Mouse (Mus musculus) intestine, embryonic 15.5 days (tissue): Measurements from ENCODE around the gene Jhy. TPM values are rescaled to one million over a fixed set of nuclear protein-coding genes. Genes with fewer than 3 reads are reported as not detected.

ENCODE experiments used
- ATAC-seq: fragments of 200-750 bp; cut with Nextera tagmentation; 2 replicates; pipeline ENCODE4 v1.8.0; 2017; ENCODE audit warnings: moderate TSS enrichment, moderate library complexity
- H3K27ac ChIP-seq: fragments of 300-500 bp; sonication (generic); 2 replicates; pipeline ENCODE4 v1.5.1; 2015; ENCODE audit warnings: mild to moderate bottlenecking, inconsistent platforms
- H3K27me3 ChIP-seq: fragments of 300-500 bp; sonication (generic); replicated peaks from 2 replicates; pipeline ENCODE4 v1.6.1; 2015; ENCODE audit warnings: inconsistent platforms
- H3K36me3 ChIP-seq: fragments of 300-500 bp; sonication (generic); 2 replicates; pipeline ENCODE4 v1.6.1; 2015; ENCODE audit warnings: inconsistent platforms
- H3K4me1 ChIP-seq: fragments of 300-500 bp; sonication (generic); replicated peaks from 2 replicates; pipeline ENCODE4 v1.6.1; 2015; ENCODE audit warnings: inconsistent platforms
- H3K4me2 ChIP-seq: fragments of 300-500 bp; sonication (generic); replicated peaks from 2 replicates; pipeline ENCODE4 v1.6.1; 2015; ENCODE audit warnings: mild to moderate bottlenecking, inconsistent platforms
- H3K4me3 ChIP-seq: fragments of 300-500 bp; sonication (generic); replicated peaks from 2 replicates; pipeline ENCODE4 v1.5.1; 2015; ENCODE audit warnings: inconsistent platforms
- H3K9ac ChIP-seq: fragments of 300-500 bp; sonication (generic); 2 replicates; pipeline ENCODE4 v1.6.1; 2015; ENCODE audit warnings: inconsistent platforms
- H3K9me3 ChIP-seq: fragments of 300-500 bp; sonication (generic); 2 replicates; pipeline ENCODE4 v1.6.1; 2016; ENCODE audit warnings: inconsistent platforms
- WGBS: fragments of 180-500 bp; shearing (Covaris S2); methylation state at CpG from one replicate; pipeline ENCODE4 v1.1.7; 2015; 5-methylcytosine and 5-hydroxymethylcytosine counted together
- polyA plus RNA-seq: library from polyadenylated mRNA; unstranded; fragments of >200 nt; fragmentation: Nextera tagmentation; extraction: Ambion mirVana; gene quantifications from 2 replicates; pipeline ENCODE4 v1.2.1, GENCODE M21; 2015

Jhy gene
- polyA plus RNA-seq, 1 experiment from 2014 or later, result 0.08 TPM

DNA sequence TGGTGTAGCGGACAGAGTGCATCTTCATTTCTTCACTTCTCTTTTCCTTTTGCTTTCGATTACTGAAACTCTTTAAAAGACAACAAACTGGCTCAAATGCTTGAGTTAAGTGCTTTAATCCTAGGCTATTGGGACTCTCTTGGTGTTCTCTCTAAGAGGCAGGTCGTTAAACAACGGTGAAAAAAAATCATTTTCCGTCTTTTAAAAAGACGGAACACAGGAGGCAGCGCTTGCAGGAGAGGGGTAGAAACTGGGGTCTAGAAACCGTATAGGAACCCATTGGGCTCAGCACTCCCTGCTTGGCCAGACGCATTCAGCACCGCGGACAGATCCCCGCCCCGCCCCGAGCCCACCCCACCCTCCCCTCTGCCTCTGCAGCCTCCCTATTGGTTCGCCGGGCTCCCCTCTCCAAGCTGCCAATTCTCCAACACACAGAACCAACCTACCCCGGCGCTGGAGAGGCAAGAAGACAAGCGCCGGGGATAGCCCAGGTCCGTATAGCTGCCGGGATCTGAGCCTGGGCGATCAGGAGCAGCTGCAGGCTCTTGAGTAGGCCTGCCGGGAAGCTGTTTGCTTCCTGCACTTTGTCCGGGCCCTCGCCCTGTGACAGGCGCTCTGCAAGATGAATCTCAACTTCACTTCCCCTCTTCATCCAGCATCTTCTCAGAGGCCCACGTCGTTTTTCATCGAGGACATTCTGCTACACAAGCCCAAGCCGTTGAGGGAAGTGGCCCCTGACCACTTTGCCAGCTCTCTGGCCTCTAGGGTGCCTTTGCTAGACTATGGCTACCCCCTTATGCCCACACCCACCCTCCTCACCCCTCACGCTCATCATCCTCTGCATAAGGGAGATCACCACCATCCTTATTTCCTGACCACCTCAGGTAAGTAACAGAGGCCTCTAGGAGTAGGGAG is 90.1 kb downstream of the Jhy start, which contains the start of gene Bsx:
Gene Bsx (plus strand): TSS at position 572 of the 915 bp plus-strand sequence.
- peak within 1 kb of the TSS; percentile 26 for H3K4me3 ChIP-seq
- H3K4me2 ChIP-seq, result peak within 1 kb of the TSS; percentile 59
- no peaks in the 10 kb centered on the region for H3K36me3 ChIP-seq
- no peaks in the 10 kb centered on the region for H3K9me3 ChIP-seq
- H3K9ac ChIP-seq, result no peak within 1 kb of the TSS
- H3K27me3 ChIP-seq, result peaks cover 87% of the 10 kb centered on the region
- peak; percentile 75 for ATAC-seq
- H3K27ac ChIP-seq, result no peak within 1 kb of the TSS
- peaks cover 12% of the 10 kb centered on the region; the same call in 1 of the 2 replicates for H3K4me1 ChIP-seq
- WGBS, result 4% methylated on average over 31 of the region's 32 CpGs

DNA sequence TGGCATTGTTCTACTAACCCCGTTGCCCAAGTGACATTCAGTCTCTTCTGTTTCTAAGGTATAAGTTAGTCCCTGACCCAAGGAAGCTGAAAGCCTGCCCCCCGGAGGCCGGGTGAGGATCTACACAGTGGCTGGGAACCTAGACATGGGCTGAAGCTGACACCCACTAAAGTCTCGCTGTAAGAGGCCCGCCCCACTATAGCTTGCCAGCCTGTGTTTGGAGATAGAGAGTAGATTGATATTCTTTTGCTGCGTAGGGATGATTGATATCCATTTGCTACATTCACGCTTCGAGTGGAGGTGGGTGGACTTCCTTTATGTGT is 91.8 kb downstream of the Jhy start:
- Histone ChIP-seq H3K27ac (no peak overlapping the region), H3K27me3 (peaks cover 70% of the 10 kb centered on the region), H3K4me1 (0 out of 2 replicates have a peak, but pooled peaks cover 2% of the 10 kb centered on the region), H3K36me3 (no peaks in the 10 kb centered on the region), H3K4me2 (peak overlapping the region; percentile 53), H3K9ac (no peak overlapping the region), H3K9me3 (no peaks in the 10 kb centered on the region), H3K4me3 (0 out of 2 replicates have a peak overlapping the region, but pooled peaks have one; percentile 14)
- ATAC-seq, result peak; percentile 15; the same call in 1 of the 2 replicates
- 6% methylated on average over 8 of the region's 8 CpGs for WGBS

DNA sequence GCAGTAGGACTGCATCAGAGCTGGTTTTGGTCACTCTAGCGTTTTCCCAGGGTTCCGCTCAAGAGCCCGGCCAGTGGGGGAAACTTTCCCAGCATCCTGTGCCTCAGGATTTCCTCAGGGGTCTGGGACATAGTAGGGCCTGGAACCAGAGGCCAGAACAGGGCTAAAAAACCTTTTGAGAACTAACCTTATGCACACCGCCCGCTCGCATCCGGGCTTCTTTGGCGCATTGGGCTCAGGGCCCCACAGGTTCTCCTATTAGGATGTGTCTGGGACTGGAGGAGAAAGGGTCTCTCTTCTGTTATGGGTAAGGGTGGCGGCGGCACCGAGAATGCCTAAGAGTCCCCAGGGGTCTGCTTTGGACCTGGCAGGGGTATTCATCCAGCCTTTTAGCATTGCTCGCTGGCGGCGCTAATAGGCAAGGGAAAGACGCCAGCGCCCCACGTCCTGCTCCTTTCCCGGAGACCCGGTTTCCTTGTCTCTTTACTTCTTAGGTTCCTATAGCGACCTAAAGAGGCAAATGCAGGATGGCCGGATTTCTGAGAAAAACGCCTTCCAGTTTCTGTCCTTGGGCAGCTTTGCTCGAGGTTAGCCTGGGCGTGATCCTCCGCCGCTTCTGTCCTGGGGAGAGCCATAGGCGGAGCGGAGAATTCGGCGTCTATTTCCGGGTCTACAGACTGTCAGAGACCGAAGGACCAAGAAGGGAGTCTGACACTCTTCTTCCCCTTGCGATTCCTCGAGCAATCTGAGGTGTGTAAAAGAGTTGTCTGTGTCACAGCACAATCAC is 92.4 kb downstream of the Jhy start:
- H3K27ac ChIP-seq, result no peak overlapping the region
- 1% methylated on average over 34 of the region's 34 CpGs for WGBS
- no peaks in the 10 kb centered on the region for H3K36me3 ChIP-seq
- peak overlapping the region; percentile 14; the same call in 1 of the 2 replicates for H3K4me3 ChIP-seq
- H3K4me1 ChIP-seq, result 0 out of 2 replicates have a peak, but pooled peaks cover 2% of the 10 kb centered on the region
- H3K27me3 ChIP-seq, result peaks cover 66% of the 10 kb centered on the region
- H3K4me2 ChIP-seq, result peak overlapping the region; percentile 53
- ATAC-seq, result peak; percentile 25; the same call in 1 of the 2 replicates
- no peaks in the 10 kb centered on the region for H3K9me3 ChIP-seq
- H3K9ac ChIP-seq, result no peak overlapping the region

DNA sequence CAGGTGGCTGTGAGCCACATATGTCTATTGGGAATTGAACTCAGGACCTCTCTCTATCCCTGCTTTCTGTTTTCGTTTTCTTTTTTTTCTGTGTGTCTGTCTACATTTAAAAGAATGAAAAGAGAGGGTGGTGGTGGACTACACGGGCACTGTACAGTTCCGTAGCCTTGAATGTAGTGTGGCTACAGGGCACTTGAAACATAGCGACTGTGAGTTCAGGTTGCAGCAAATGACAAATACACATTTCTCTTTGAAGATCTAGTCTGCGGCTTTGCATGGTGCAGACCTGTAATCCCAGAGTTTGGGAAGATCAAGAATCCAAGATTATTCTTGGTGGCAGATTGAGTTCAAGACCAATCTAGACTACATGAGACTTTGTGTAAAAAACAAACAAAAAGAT is 93.6 kb downstream of the Jhy start:
- WGBS, result 81% methylated on average over 5 of the region's 5 CpGs
- H3K27me3 ChIP-seq, result peaks cover 55% of the 10 kb centered on the region
- H3K4me3 ChIP-seq, result no peak overlapping the region
- no peaks in the 10 kb centered on the region for H3K36me3 ChIP-seq
- no peaks in the 10 kb centered on the region for H3K9me3 ChIP-seq
- no peak overlapping the region for H3K9ac ChIP-seq
- no peak overlapping the region for H3K4me2 ChIP-seq
- H3K27ac ChIP-seq, result no peak overlapping the region
- 0 out of 2 replicates have a peak, but pooled peaks cover 2% of the 10 kb centered on the region for H3K4me1 ChIP-seq
- ATAC-seq, result no peak

DNA sequence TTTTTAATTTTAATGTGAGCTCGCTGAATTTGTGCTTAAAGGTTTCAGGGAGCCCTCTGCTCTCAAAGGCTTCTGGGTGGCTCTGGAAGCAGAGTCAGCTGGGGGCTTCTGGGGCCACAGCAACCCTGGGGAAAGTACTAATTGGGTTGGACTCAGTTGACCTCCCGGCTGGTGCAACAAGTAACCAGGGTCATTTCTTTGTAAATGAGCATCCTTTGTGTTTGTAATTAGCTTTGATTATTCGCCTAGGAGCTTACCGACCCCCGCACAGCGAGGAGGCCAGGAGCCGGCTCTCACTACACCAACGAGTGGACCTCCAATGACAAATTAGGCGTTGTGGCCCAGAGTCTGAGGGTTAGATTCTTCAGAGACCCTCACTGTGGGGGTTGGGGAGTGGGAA is 104.7 kb downstream of the Jhy start:
- Histone ChIP-seq H3K4me2 (peak overlapping the region; percentile 56), H3K27ac (no peak overlapping the region), H3K4me3 (peak overlapping the region; percentile 19), H3K9ac (no peak overlapping the region), H3K9me3 (no peaks in the 10 kb centered on the region), H3K36me3 (no peaks in the 10 kb centered on the region), H3K4me1 (no peaks in the 10 kb centered on the region), H3K27me3 (peaks cover 12% of the 10 kb centered on the region)
- no peak for ATAC-seq
- WGBS, result 13% methylated on average over 9 of the region's 9 CpGs

DNA sequence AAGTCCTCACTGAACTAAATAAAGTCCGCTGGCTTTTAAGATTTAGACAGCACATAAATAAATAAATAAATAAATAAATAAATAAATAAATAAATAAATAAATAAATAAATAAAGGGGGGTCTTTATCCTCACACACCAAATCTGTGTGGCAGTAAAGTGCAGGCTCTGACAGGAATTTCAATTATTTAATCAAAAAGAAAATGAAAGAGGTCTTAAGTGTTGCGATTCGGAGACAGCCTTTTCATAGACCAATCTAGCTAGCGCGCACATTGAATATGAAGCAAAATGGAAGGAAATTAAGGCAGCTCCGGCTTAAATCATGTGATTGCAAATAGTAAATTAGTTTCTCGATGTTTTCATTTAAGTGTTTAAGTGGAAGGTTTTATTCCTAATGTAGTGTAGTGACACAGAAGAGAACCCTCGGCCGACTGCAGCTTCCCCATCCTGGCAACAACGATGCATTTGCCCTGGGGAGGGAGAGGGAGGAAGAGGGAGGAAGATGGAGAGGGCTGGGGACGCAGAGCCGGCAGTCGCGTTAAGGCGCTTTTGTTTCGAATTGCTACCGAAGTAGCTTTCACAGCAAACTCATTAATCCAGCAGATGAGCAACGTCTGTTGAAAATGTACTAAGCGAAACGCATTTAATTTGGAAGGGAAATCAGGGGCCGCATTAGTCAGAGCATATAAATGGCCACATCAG is 105.3 kb downstream of the Jhy start:
- Histone ChIP-seq H3K27me3 (peaks cover 12% of the 10 kb centered on the region), H3K9me3 (no peaks in the 10 kb centered on the region), H3K4me2 (peak overlapping the region; percentile 56), H3K36me3 (no peaks in the 10 kb centered on the region), H3K4me3 (peak overlapping the region; percentile 19), H3K4me1 (no peaks in the 10 kb centered on the region), H3K9ac (no peak overlapping the region), H3K27ac (no peak overlapping the region)
- ATAC-seq, result no peak
- 11% methylated on average over 21 of the region's 21 CpGs for WGBS

DNA sequence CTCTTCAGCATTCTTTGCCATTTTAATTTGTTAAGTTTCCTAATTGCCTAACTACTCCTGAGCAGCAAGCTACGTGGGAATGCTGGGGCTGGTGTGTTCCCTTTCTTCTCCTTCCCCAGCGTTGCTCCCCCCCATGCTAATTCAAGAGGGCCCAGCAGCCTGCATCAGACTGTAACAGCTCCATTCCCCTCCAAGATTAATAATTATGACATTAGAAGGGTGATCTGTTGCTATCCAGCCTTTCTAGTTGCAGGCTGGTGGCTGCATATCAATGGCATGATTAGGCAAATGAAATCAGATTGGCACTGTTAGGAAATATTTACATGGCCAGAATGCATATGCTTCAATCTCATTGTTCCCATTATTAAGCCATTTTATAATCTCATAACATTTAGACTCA is 112.4 kb downstream of the Jhy start:
- Histone ChIP-seq H3K4me3 (no peak overlapping the region), H3K27ac (no peak overlapping the region), H3K9ac (no peak overlapping the region), H3K27me3 (0 out of 2 replicates have a peak, but pooled peaks cover 3% of the 10 kb centered on the region), H3K36me3 (no peaks in the 10 kb centered on the region), H3K9me3 (no peaks in the 10 kb centered on the region), H3K4me2 (no peak overlapping the region), H3K4me1 (no peaks in the 10 kb centered on the region)
- ATAC-seq, result no peak
- 62% methylated on average over 2 of the region's 2 CpGs for WGBS

Other genes starting within 250 kb of the Jhy start
- 2,425 and 2,606 TPM in 2 replicates for gene Hspa8, start 163.1 kb downstream of the Jhy start, polyA plus RNA-seq
- not detected in 2 replicates for gene Bsx, start 90.0 kb downstream of the Jhy start, polyA plus RNA-seq
- 0.11 and 0.31 TPM in 2 replicates for gene Crtam, start 40.5 kb upstream of the Jhy start, polyA plus RNA-seq
- 3.8 and 4.6 TPM in 2 replicates for gene Ubash3b, start 197.6 kb upstream of the Jhy start, polyA plus RNA-seq